Mouse (Mus musculus) lung, embryonic 16.5 days (tissue): ENCODE data around the gene Nol4l. TPM values are rescaled to one million over a fixed set of nuclear protein-coding genes. Genes with fewer than 3 reads are reported as not detected.
A peak's percentile ranks its signal among the peaks of the same experiment; 100 is the strongest.

ENCODE experiments used
- ATAC-seq: fragments of 200-750 bp; cut with Nextera tagmentation; 2 replicates; pipeline ENCODE4 v1.8.0; 2017; ENCODE audit warnings: low read depth, mild to moderate bottlenecking, moderate library complexity
- H3K27ac ChIP-seq: fragments of 300-500 bp; sonication (generic); 2 replicates; pipeline ENCODE4 v1.5.1; 2014; ENCODE audit warnings: mild to moderate bottlenecking, control low read depth, low read length
- H3K27me3 ChIP-seq: fragments of 300-500 bp; sonication (generic); 2 replicates; pipeline ENCODE4 v1.6.1; 2014; ENCODE audit warnings: low read depth, low read length, mixed read lengths; ENCODE audit not compliant: control insufficient read depth, insufficient read depth
- H3K36me3 ChIP-seq: fragments of 300-500 bp; sonication (generic); 2 replicates; pipeline ENCODE4 v1.6.1; 2014; ENCODE audit warnings: low read length; ENCODE audit not compliant: control insufficient read depth, insufficient read depth
- H3K4me1 ChIP-seq: fragments of 300-500 bp; sonication (generic); replicated peaks from 2 replicates; pipeline ENCODE4 v1.6.1; 2014; ENCODE audit warnings: low read length, mixed read lengths; ENCODE audit not compliant: control insufficient read depth, insufficient read depth
- H3K4me2 ChIP-seq: fragments of 300-500 bp; sonication (generic); 2 replicates; pipeline ENCODE4 v1.6.1; 2014; ENCODE audit warnings: low read depth, low read length, control low read depth
- H3K4me3 ChIP-seq: fragments of 300-500 bp; sonication (generic); 2 replicates; pipeline ENCODE4 v1.5.1; 2014; ENCODE audit warnings: mild to moderate bottlenecking, low read length, control low read depth
- H3K9ac ChIP-seq: fragments of 300-500 bp; sonication (generic); 2 replicates; pipeline ENCODE4 v1.6.1; 2014; ENCODE audit warnings: low read length, control low read depth
- H3K9me3 ChIP-seq: fragments of 300-500 bp; sonication (generic); 2 replicates; pipeline ENCODE4 v1.6.1; 2016; ENCODE audit warnings: low read length; ENCODE audit not compliant: control insufficient read depth
- WGBS: fragments of 180-500 bp; shearing (Covaris S2); extraction: QIAGEN DNeasy Blood & Tissue Kit; methylation state at CpG from one replicate; pipeline ENCODE4 v1.1.7; 2014; 5-methylcytosine and 5-hydroxymethylcytosine counted together
- polyA plus RNA-seq: library from polyadenylated mRNA; unstranded; fragments of >200 nt; fragmentation: Nextera tagmentation; extraction: Ambion mirVana; gene quantifications from 2 replicates; pipeline ENCODE4 v1.2.1, GENCODE M21; 2015

The Nol4l gene
- polyA plus RNA-seq, 1 experiment from 2014 or later = 8.9 TPM

DNA sequence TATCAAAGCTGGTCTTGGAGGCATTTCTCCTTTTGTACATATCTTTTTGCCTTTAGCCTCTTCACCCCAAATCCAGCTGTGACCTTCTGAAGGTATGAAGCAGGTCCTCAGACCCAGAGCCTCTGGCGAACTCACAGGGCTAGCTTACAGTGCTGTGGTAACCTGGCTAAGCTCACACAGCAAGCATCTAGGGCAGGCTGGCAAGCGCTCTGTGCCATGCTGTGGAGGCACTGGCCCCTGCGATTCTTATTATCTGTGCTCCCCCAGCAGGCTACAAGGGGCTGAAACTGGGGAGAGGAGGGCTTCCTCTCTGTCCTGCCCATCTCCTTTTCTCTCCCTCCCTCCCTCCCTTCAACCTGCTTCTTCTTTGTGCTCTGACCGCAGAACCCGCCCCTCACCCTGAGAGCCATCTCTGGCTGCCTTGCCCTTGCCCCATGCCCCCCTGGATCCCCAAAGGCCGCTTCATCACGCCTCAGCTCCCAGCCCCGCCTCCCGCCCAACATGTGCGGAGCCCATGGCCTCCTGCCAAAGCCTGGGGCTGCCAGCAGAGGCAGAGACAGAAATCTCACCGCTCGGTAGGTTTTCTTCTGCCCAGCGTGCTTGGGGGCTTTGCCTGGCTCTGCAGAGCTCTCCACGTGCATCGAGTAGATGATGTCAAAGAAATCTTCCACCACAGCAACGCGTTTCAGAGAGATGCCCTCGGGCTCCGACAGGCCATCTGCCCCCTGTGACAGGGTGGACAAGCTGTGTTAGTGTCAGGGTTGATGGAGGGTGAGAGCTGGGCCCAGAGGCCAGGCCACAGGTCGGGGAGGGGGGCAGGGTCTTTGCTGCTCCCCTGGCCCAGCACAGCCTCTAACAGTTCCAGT is 46.4 kb downstream of the Nol4l start:
- WGBS = 12% methylated on average over 20 of the region's 20 CpGs
- Histone ChIP-seq H3K27me3 (no peaks in the 10 kb centered on the region), H3K27ac (no peak overlapping the region), H3K36me3 (no peaks in the 10 kb centered on the region), H3K9ac (no peak overlapping the region), H3K4me2 (peak overlapping the region; percentile 19; the same call in 1 of the 2 replicates), H3K9me3 (no peaks in the 10 kb centered on the region), H3K4me3 (no peak overlapping the region), H3K4me1 (peaks cover 4% of the 10 kb centered on the region)
- ATAC-seq = peak; percentile 18; the same call in 1 of the 2 replicates

DNA sequence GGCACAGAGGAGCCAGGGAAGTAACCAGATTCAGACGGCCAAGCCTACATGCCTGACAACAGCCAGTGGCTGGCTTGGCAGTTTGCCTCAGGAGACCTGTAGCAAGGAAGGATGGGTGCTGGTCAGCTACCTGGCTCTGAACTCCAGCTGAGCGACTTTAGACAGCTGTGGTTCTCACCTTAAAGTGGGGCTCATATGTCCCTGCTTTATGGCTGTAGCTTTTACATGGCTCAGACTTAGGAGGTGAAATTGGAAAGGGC is 48.0 kb downstream of the Nol4l start:
- Histone ChIP-seq H3K4me3 (no peak overlapping the region), H3K4me2 (no peak overlapping the region), H3K4me1 (peaks cover 4% of the 10 kb centered on the region), H3K27me3 (no peaks in the 10 kb centered on the region), H3K27ac (no peak overlapping the region), H3K9ac (no peak overlapping the region), H3K9me3 (no peaks in the 10 kb centered on the region), H3K36me3 (no peaks in the 10 kb centered on the region)
- ATAC-seq = no peak
- 65% methylated on average over 2 of the region's 2 CpGs for WGBS

GRCm38 (mm10) chr2:153481108-153481860 is 48.5 kb downstream of the Nol4l start:
- Histone ChIP-seq H3K4me2 (no peak overlapping the region), H3K4me3 (no peak overlapping the region), H3K36me3 (no peaks in the 10 kb centered on the region), H3K9ac (no peak overlapping the region), H3K4me1 (peaks cover 7% of the 10 kb centered on the region), H3K27me3 (no peaks in the 10 kb centered on the region), H3K9me3 (no peaks in the 10 kb centered on the region), H3K27ac (no peak overlapping the region)
- 67% methylated on average over 7 of the region's 7 CpGs for WGBS
- ATAC-seq = no peak

GRCm38 (mm10) chr2:153479486-153479885 is 50.3 kb downstream of the Nol4l start:
- Histone ChIP-seq H3K4me2 (no peak overlapping the region), H3K9me3 (no peaks in the 10 kb centered on the region), H3K4me1 (peaks cover 25% of the 10 kb centered on the region), H3K27ac (no peak overlapping the region), H3K9ac (no peak overlapping the region), H3K27me3 (no peaks in the 10 kb centered on the region), H3K4me3 (no peak overlapping the region), H3K36me3 (no peaks in the 10 kb centered on the region)
- ATAC-seq = no peak
- 89% methylated on average over 1 of the region's 1 CpGs for WGBS

DNA sequence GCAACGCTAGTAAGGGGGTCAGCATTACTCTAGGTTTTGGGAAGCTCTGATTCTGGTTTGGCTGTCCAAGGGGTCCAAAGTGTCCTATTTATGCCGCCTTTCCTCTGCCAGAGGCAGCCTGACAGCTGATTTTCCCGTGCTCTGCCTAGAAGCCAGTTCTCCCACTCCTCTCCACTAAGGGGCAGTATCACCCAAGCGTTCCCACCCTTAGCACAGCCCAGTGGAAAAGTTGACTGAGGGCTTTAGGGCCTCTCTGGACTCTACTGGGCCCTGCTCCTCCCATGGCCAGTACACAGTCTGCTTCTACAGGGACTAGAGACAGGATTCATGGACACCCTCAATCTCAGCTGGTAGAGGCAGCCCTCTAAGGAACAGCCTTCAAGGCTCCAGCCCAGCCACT is 51.2 kb downstream of the Nol4l start:
- H3K4me2 ChIP-seq = no peak overlapping the region
- H3K36me3 ChIP-seq = no peaks in the 10 kb centered on the region
- H3K9me3 ChIP-seq = no peaks in the 10 kb centered on the region
- ATAC-seq = peak; percentile 77
- H3K4me1 ChIP-seq = peaks cover 23% of the 10 kb centered on the region
- H3K27ac ChIP-seq = no peak overlapping the region
- H3K27me3 ChIP-seq = no peaks in the 10 kb centered on the region
- no peak overlapping the region for H3K9ac ChIP-seq
- 7% methylated on average over 4 of the region's 4 CpGs for WGBS
- no peak overlapping the region for H3K4me3 ChIP-seq

DNA sequence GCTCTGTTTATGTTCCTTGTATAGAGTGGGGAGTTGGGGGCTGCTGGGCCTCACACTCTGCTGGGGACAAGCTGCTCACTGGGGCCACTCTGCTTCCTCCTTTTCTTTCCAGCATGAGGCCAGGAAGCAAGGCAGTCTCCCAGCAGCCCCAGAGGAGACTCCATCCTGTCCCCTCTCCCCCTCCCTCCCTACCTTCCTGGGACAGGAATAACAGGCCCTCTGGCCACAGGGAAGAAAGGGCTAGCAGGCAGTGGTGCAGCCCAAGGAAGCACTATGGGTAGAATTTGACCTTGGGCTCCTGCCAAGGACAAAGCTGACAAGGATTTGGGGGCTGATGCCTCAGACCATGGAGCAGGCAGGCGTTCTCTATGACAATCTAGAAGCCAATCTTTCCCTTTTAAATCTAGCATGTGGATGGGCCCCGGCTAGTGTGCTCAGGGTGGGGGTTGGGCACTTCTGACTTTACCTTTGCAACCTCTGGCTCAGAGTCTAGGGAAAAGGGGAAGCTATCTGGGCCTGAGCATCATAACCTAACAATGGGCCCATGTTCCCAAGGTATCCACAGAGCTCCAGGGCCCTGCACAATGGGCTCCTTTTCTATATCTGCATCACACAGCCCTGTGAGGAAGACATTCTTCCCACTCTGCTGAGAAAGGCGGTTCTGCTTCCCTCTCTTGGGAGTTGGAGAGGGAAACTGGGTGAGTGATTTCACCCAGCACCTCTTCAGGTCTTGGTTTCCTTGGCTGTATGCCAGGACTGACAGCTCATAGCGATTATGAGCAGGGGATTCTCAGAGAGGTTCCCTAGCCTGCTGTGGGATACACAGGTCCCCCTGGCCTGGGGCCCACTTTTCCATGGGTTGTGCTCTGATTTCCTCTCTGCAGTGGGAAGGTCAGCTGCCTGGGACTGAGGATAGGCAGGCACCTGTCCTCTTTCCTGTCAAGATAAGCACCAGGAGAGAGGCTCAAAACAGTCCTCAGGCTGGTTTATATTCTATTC is 54.4 kb downstream of the Nol4l start:
- peak overlapping the region; percentile 26; the same call in 1 of the 2 replicates for H3K9ac ChIP-seq
- peaks cover 23% of the 10 kb centered on the region for H3K4me1 ChIP-seq
- ATAC-seq = peak; percentile 71

DNA sequence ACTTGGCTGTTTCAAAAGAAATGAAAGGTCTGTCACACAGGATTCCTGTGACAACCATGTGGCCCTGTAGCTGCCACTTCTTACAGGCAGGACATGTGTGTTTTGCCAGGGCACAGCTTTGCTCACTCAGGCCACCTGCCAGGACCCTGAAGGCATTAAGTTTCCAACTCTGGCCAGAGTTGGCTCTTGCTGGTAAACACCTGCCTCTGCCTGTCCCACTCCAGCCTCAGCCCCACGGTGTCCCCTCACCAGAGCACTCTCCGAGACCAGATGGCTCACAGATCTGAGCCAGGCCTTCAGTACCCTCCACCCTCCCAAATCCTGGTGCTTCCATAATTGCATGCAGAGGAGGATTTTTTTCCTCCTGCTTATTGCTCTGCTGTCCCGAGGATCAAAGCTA is 58.8 kb downstream of the Nol4l start:
- Histone ChIP-seq H3K4me1 (peaks cover 33% of the 10 kb centered on the region), H3K9ac (no peak overlapping the region), H3K9me3 (no peaks in the 10 kb centered on the region), H3K27ac (no peak overlapping the region), H3K36me3 (no peaks in the 10 kb centered on the region), H3K4me3 (no peak overlapping the region), H3K27me3 (no peaks in the 10 kb centered on the region), H3K4me2 (no peak overlapping the region)
- 41% methylated on average over 3 of the region's 3 CpGs for WGBS
- ATAC-seq = no peak

More for the DNA sequence above, 54.4 kb downstream of the Nol4l start:
- WGBS = 6% methylated on average over 4 of the region's 4 CpGs
- H3K27me3 ChIP-seq = no peaks in the 10 kb centered on the region
- H3K36me3 ChIP-seq = no peaks in the 10 kb centered on the region
- H3K9me3 ChIP-seq = no peaks in the 10 kb centered on the region
- peak overlapping the region; percentile 89 for H3K27ac ChIP-seq
- H3K4me2 ChIP-seq = no peak overlapping the region
- H3K4me3 ChIP-seq = no peak overlapping the region

GRCm38 (mm10) chr2:153469764-153470163 is 60.0 kb downstream of the Nol4l start:
- Histone ChIP-seq H3K36me3 (no peaks in the 10 kb centered on the region), H3K4me2 (no peak overlapping the region), H3K9me3 (no peaks in the 10 kb centered on the region), H3K4me3 (no peak overlapping the region), H3K9ac (no peak overlapping the region), H3K27me3 (no peaks in the 10 kb centered on the region), H3K4me1 (peaks cover 21% of the 10 kb centered on the region), H3K27ac (no peak overlapping the region)
- peak; percentile 52; the same call in 1 of the 2 replicates for ATAC-seq
- 43% methylated on average over 4 of the region's 4 CpGs for WGBS
